Mouse (Mus musculus) heart, postnatal 0 days (tissue): ENCODE results near the gene AY358078.
"Not testable (repeated sequence)": the region's sequence is repeated elsewhere in the genome, so short reads cannot be mapped to it uniquely, and the experiment has no call there.

Experiments
- CTCF ChIP-seq: IDR thresholded peaks from 2 replicates; pipeline ENCODE4 v1.5.1; 2016; ENCODE audit warnings: antibody characterized with exemption, control low read depth, low read depth
- EP300 ChIP-seq: IDR thresholded peaks from 2 replicates; pipeline ENCODE4 v1.6.1; 2016; ENCODE audit warnings: antibody characterized with exemption, low read depth

- peak; percentile 48 for TF ChIP-seq CTCF
- TF ChIP-seq EP300 = not testable (repeated sequence)
Measured at GRCm38 (mm10) chr14:51863603-51864002, 63.8 kb downstream of the AY358078 start.
